Mouse (Mus musculus) forebrain, postnatal 0 days (tissue): ENCODE data around the gene Bcl10. TPM values are rescaled to one million over a fixed set of nuclear protein-coding genes. Genes with fewer than 3 reads are reported as not detected.

Experiments
- ATAC-seq: fragments of 200-750 bp; cut with Nextera tagmentation; 2 replicates; pipeline ENCODE4 v1.8.0; 2017; ENCODE audit warnings: mild to moderate bottlenecking, moderate library complexity
- DNase-seq: peaks from one replicate; pipeline ENCODE4 v3.0.0-alpha.2; 2015
- H3K27ac ChIP-seq: fragments of 300-500 bp; sonication (generic); 2 replicates; pipeline ENCODE4 v1.5.1; 2014; ENCODE audit warnings: low read depth, mild to moderate bottlenecking, antibody characterized with exemption, low read length, moderate library complexity, mixed read lengths
- H3K27me3 ChIP-seq: fragments of 300-500 bp; sonication (generic); 2 replicates; pipeline ENCODE4 v1.6.1; 2014; ENCODE audit warnings: mild to moderate bottlenecking, low read length, mixed read lengths; ENCODE audit not compliant: insufficient read depth
- H3K36me3 ChIP-seq: fragments of 300-500 bp; sonication (generic); 2 replicates; pipeline ENCODE4 v1.6.1; 2014; ENCODE audit warnings: mild to moderate bottlenecking, moderate library complexity; ENCODE audit not compliant: insufficient read depth
- H3K4me1 ChIP-seq: fragments of 300-500 bp; sonication (generic); 2 replicates; pipeline ENCODE4 v1.6.1; 2014; ENCODE audit warnings: antibody characterized with exemption; ENCODE audit not compliant: insufficient read depth
- H3K4me2 ChIP-seq: fragments of 300-500 bp; sonication (generic); 2 replicates; pipeline ENCODE4 v1.6.1; 2014; ENCODE audit warnings: low read depth, mild to moderate bottlenecking, moderate library complexity
- H3K4me3 ChIP-seq: fragments of 300-500 bp; sonication (generic); 2 replicates; pipeline ENCODE4 v1.5.1; 2014; ENCODE audit warnings: low read depth, low read length, mixed read lengths
- H3K9ac ChIP-seq: fragments of 300-500 bp; sonication (generic); 2 replicates; pipeline ENCODE4 v1.6.1; 2014; ENCODE audit warnings: mild to moderate bottlenecking
- H3K9me3 ChIP-seq: fragments of 300-500 bp; sonication (generic); 2 replicates; pipeline ENCODE4 v1.6.1; 2016; ENCODE audit warnings: low read length
- CTCF ChIP-seq: sonication (generic); IDR thresholded peaks from 2 replicates; pipeline ENCODE4 v1.5.1; 2016; ENCODE audit warnings: antibody characterized with exemption, control low read depth, low read depth
- WGBS: fragments of 180-500 bp; shearing (Covaris S2); extraction: QIAGEN DNeasy Blood & Tissue Kit; methylation state at CpG from one replicate; pipeline ENCODE4 v1.1.7; 2014; 5-methylcytosine and 5-hydroxymethylcytosine counted together
- polyA plus RNA-seq: library from polyadenylated mRNA; unstranded; fragments of >200 nt; fragmentation: Nextera tagmentation; extraction: Ambion mirVana; gene quantifications from 2 replicates; pipeline ENCODE4 v1.2.1, GENCODE M21; 2015
- total RNA-seq: library from RNA; depleted of rRNA; stranded (reverse); fragments of >200 nt; gene quantifications from 2 replicates; pipeline ENCODE4 v1.2.3, GENCODE M21; 2014

The Bcl10 gene
- total and polyA plus RNA-seq, 2 experiments from 2014 or later = 33.2 to 38.1 TPM

- Histone ChIP-seq H3K27ac (no peak overlapping the region), H3K27me3 (no peaks in the 10 kb centered on the region), H3K4me2 (no peak overlapping the region), H3K36me3 (peaks cover 30% of the 10 kb centered on the region), H3K9me3 (no peaks in the 10 kb centered on the region), H3K4me1 (peaks cover 13% of the 10 kb centered on the region), H3K4me3 (no peak overlapping the region), H3K9ac (no peak overlapping the region)
- ATAC-seq (no peak), DNase-seq (peak; percentile 72)
- WGBS = 10% methylated on average over 3 of the region's 3 CpGs
- peak; percentile 91 for TF ChIP-seq CTCF
These were observed 19.4 kb downstream of the Bcl10 start for GRCm38 (mm10) chr3:145941971-145942370.

DNA sequence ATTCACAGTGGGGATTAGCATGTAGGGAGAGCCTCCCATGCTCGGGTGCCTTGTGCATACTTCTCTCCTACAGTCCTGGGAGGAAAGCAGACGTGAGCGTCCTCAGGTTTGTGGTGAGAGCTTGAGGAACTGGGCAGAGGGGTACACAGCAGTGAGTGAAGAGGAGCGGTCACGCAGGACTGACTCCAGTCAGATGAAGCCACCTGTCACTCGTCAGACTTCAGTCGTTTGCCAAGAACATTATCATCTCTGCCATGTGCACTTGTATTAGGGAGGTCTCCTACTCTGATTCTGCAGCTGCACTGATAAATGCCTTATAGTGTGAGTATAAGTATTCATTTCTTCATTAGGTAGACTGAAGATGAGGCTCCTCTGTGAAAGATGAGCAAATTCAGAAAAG, 21.7 kb downstream of the Bcl10 start:
- Histone ChIP-seq H3K9ac (no peak overlapping the region), H3K4me2 (no peak overlapping the region), H3K27ac (no peak overlapping the region), H3K4me3 (no peak overlapping the region), H3K27me3 (no peaks in the 10 kb centered on the region), H3K9me3 (no peaks in the 10 kb centered on the region), H3K36me3 (peaks cover 30% of the 10 kb centered on the region), H3K4me1 (peaks cover 5% of the 10 kb centered on the region; the same call in 1 of the 2 replicates)
- no peak for TF ChIP-seq CTCF
- no peak for ATAC-seq
- 84% methylated on average over 7 of the region's 7 CpGs for WGBS
- DNase-seq = no peak

DNA sequence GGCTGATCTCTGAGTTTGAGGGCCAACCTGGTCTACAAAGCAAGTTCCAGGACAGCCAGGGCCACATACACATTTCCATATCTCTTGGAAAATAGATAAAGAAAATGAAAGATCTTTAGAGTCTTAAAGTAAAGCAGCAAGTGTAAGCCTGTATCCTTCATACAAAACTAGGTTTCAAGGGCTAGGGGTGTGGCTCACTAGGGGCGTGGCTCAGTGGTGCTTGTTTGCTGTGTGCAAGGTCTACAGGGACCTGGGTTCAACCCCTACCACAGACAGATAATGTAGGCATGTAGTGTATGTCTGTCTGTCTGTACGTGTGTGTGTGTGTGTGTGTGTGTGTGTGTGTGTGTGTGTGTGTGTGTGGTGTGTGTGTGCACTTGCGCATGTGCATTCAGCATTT, 23.3 kb downstream of the Bcl10 start:
- no peak for TF ChIP-seq CTCF
- no peaks in the 10 kb centered on the region for H3K4me1 ChIP-seq
- WGBS = 90% methylated on average over 3 of the region's 3 CpGs
- peaks cover 29% of the 10 kb centered on the region for H3K36me3 ChIP-seq
- ATAC-seq (no peak), DNase-seq (no peak)
- no peaks in the 10 kb centered on the region; the same call in 1 of the 2 replicates for H3K27me3 ChIP-seq
- H3K4me3 ChIP-seq = no peak overlapping the region
- H3K4me2 ChIP-seq = no peak overlapping the region
- H3K9me3 ChIP-seq = no peaks in the 10 kb centered on the region
- H3K9ac ChIP-seq = no peak overlapping the region
- no peak overlapping the region for H3K27ac ChIP-seq

DNA sequence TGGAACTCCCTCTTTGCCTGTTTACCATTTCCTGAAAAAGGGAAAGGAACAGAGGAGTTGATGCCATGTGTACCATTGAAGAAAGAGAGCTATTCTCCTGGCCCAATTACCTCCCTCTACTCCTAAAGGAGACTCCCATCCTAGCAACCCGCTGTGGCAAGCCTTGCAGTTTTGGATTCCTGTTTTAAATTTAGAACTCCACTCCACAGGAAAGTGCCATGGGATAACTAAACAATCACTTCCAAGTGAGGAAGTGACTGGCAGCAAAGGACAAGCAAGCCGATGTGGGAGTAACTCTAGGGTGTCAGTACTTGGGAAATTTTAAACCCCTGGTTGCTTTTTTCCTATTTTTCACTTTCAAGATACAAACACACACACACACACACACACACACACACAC, 24.1 kb downstream of the Bcl10 start:
- Histone ChIP-seq H3K4me3 (no peak overlapping the region), H3K36me3 (peaks cover 27% of the 10 kb centered on the region), H3K27ac (no peak overlapping the region), H3K9me3 (no peaks in the 10 kb centered on the region), H3K27me3 (no peaks in the 10 kb centered on the region; the same call in 1 of the 2 replicates), H3K9ac (no peak overlapping the region), H3K4me1 (no peaks in the 10 kb centered on the region), H3K4me2 (no peak overlapping the region)
- no peak for ATAC-seq
- DNase-seq = no peak
- no peak for TF ChIP-seq CTCF
- WGBS = 49% methylated on average over 2 of the region's 2 CpGs

- 19% methylated on average over 6 of the region's 6 CpGs for whole genome bisulfite sequencing
- no peak for ATAC-seq
- no peak for DNase-seq
These were observed 25.1 kb downstream of the Bcl10 start for GRCm38 (mm10) chr3:145947539-145948204.

GRCm38 (mm10) chr3:145950034-145950814, 27.6 kb downstream of the Bcl10 start:
- Histone ChIP-seq H3K9ac (no peak overlapping the region), H3K4me3 (peak overlapping the region; percentile 7)

More at GRCm38 (mm10) chr3:145947539-145948204, 25.1 kb downstream of the Bcl10 start:
- Histone ChIP-seq H3K4me1 (no peaks in the 10 kb centered on the region), H3K36me3 (peaks cover 24% of the 10 kb centered on the region), H3K9ac (no peak overlapping the region), H3K9me3 (no peaks in the 10 kb centered on the region), H3K27me3 (no peaks in the 10 kb centered on the region; the same call in 1 of the 2 replicates), H3K4me3 (no peak overlapping the region), H3K4me2 (no peak overlapping the region), H3K27ac (no peak overlapping the region)
- TF ChIP-seq CTCF = no peak

DNA sequence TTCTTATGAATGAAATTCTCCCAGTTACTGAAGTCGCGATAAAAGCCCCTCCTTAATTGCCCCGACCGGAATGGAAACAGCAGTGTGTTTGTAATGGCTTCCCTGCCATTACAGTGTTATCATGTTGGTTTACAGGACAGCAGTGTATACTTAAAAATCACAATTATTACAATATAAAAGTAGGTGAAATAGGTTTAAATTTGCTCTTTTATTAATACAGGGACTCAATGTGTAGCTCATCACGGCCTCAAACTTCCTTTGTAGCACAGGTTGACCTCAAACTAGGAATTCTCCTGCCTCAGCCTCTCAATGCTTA, 28.2 kb downstream of the Bcl10 start:
- H3K9me3 ChIP-seq = no peaks in the 10 kb centered on the region
- no peak overlapping the region for H3K27ac ChIP-seq
- no peak for TF ChIP-seq CTCF
- no peaks in the 10 kb centered on the region; the same call in 1 of the 2 replicates for H3K27me3 ChIP-seq
- peak overlapping the region; percentile 41 for H3K4me2 ChIP-seq
- no peak overlapping the region for H3K9ac ChIP-seq
- ATAC-seq = no peak
- WGBS = 48% methylated on average over 5 of the region's 5 CpGs
- no peaks in the 10 kb centered on the region for H3K4me1 ChIP-seq
- H3K4me3 ChIP-seq = no peak overlapping the region
- DNase-seq = no peak
- no peaks in the 10 kb centered on the region for H3K36me3 ChIP-seq

More at GRCm38 (mm10) chr3:145950034-145950814, 27.6 kb downstream of the Bcl10 start:
- 10% methylated on average over 15 of the region's 15 CpGs for WGBS
- peak overlapping the region; percentile 41 for H3K4me2 ChIP-seq
- ATAC-seq (peak; percentile 96), DNase-seq (peak; percentile 85)
- peaks cover 2% of the 10 kb centered on the region; the same call in 1 of the 2 replicates for H3K36me3 ChIP-seq
- H3K9me3 ChIP-seq = no peaks in the 10 kb centered on the region
- H3K4me1 ChIP-seq = no peaks in the 10 kb centered on the region
- TF ChIP-seq CTCF = peak; percentile 78
- H3K27ac ChIP-seq = no peak overlapping the region
- H3K27me3 ChIP-seq = no peaks in the 10 kb centered on the region; the same call in 1 of the 2 replicates
